Mouse (Mus musculus): Measurements from ENCODE around the gene Nudcd2.
"Not testable (repeated sequence)": the region's sequence is repeated elsewhere in the genome, so short reads cannot be mapped to it uniquely, and the experiment has no call there.

Gene Nudcd2

DNA sequence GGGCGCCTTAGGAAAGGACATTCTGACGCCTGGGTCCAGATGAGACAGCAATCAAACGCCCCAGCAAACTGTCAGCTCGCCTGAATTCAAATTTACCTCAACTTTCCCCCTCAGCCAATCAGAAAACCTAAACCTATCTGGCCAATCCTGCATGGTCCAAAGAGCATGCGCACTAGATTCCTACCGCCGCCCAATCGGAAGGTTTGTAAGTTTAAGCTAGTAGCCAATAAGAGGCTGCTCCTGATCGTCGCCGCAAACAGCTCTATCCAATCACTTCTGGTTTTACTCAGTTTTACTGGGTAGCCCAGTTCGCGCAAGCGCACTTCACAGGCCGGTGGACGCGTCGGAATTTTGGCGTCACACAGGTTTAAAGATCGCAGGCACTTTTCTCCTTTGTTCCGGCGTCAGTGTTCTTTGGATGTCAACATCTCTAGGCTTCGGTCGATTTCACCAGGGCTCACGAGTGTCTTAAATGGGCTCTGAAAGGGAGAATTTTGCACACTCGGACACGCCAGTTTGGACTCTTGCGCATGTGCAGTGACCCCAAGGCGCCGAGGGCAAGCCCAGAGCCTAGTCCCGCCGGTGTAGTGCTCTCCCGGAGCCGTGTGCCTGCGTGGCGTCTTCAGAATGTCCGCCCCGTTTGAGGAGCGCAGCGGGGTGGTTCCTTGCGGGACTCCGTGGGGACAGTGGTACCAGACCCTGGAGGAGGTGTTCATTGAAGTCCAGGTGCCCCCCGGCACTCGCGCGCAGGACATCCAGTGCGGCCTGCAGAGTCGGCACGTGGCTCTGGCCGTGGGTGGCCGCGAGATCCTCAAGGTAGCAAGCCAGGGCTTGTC, at the start of gene Nudcd2, which contains the start of gene Hmmr:
Gene Nudcd2, plus strand, starts transcription at position 329 of the 836 bp plus-strand sequence.
Gene Hmmr, minus strand, starts transcription at position 84 of the 836 bp plus-strand sequence.
- peak; percentile 96 for DNase-seq

DNA sequence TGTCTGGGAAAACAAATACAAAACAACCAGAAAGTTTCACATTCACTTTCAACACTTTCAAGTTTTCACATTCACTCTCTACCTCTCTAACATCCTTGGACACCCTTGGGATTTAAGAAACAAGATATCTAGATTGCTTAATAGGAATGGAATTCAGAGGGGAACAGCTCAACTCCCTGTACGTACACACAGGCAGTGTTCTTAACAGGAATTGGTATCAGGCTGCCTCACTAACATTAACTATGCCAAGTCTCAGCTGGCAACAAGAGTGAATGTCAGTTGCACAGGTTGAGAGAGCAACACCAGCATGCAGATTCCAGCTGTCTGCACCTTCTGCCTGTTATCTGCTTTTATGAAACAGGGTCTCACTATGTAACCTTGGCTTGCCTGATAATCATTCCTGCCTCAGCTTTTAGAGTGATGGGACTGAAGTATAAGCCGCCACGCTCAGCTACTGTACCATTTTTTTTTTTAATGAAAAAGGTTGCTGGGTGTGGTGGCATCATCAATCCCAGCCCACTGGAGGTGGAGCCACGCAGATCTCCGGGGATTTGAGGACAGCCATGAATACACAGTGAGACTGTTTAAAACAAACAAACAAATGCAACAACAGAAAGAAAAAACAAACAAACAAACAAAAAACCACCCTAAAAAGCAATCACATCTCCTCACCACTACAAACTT, 42.9 kb upstream of the Nudcd2 start:
- DNase-seq, result no peak

DNA sequence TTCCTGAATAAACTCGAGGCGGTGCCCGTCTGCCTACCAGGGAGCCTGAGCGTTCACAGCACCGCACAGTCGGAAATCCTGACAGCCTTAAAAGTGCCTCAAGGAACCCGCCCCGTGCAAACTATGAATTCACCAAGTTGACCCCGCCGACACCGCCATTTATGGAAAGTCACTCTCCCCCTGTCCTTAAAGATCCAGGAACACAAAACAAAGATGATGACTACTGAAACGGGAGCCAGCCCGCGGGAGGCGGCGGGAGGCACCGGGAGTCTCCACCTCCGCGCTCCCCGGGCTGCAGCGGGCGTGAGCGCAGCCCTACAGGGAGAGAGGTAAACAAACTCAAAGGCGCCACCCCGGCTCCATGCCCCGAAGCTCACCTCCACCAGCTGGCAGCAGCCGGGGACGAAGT, 41.4 kb upstream of the Nudcd2 start:
- DNase-seq, result no peak

DNA sequence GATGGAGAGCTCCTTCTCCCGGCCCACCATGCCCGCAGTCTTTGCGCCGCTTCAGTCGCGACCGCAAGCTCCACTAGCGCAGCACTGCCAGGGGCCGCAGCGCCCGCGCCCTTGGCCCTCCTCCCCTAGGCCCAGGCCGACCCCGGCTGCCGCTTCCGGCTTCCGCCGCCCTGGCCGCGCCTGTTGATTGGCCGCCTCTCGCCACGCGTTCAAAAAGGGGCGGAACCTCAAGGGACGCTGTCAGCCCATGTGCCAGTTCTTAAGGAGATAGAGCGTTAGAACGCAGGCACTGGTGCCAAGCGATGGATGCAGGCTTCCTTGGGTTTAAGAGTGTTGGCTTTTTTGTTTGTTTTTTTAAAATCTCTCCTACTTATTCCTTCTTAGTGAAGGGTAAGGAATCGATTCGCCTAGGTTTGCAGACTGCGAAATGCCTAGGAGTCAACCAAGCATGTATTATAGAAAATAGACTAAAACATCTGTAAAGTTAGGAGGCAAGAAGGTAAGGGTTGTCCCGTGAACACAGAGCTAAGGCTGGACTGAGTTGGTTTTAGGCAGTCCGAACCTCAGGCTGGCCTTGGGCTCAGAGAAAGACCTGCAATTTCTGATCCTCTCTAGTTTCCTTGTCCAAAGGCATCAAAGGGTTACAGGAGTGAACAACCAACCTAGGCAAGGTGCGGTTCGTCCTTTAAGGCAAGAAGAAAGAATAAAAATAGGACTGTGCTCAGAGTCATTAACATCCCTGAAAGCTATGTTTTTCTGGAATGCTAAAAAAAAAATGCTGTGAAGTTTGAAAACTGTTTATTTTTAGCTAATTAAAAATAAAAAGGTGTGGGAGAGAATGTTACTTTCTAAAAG, 40.7 kb upstream of the Nudcd2 start:
- peak; percentile 96 for DNase-seq

DNA sequence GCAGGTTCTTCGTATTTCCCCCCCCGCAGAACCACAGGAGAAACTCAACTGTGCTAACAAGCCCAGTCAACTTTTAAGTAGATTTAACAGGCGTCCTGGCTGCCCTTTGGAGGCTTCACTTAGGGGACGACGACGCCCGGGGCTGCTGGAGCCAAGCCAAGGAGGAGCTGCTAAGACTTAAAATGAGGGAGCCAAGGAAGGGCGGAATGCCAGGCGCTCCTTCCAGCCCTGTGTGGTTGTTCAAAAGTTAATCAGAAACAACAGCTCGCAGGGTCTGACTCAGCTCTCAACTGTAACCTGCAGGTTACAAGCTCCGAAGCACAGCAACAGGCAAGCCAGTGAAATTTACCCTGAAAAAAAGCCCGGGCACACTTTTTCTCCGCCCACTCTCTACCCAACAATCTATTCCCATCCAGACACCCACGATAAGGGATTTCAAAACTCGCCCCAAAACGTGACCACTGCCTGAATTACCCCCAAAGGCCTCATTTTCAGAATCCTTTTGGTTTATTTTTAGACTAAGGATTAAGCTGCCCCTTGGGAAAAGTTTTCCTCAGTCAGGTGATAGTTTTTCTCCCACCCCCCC, 40.0 kb upstream of the Nudcd2 start:
- DNase-seq, result peak; percentile 65

DNA sequence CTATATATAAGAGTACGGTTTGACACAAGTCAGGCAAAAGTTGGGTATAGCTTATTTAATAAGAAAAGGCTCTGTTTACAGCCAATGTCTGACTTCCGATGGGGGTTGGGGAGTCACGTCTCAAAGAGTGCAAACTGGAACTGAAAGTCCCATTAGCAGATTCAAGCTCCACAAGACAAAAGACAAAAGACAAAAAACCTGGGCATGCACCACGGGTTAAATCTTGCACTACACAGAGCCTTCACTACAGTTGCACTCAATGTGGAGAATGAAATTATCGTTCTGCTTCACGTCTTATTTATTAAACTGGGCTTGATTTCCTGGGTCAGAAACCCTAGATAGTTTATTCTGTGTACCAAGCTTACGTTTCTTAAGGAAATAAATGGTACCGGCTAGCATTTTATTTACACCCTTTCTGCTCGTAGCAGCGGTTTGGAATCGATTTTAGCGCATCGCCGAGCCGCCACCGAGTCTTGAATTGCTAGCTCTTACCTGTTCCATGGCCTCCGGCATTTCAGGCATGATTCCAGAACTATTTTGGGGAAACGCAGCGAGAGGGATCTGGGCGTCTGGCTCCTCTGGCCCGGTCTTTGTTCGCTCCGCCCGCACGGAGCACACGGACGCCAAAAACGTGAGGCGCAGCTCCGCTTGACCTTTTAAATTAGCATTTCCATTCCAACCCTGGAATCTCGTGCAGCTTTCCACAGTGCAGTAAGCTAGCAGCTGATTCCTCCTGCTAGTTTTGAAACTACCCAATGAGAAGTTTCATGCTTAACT, 39.0 kb upstream of the Nudcd2 start:
- DNase-seq, result peak; percentile 88

DNA sequence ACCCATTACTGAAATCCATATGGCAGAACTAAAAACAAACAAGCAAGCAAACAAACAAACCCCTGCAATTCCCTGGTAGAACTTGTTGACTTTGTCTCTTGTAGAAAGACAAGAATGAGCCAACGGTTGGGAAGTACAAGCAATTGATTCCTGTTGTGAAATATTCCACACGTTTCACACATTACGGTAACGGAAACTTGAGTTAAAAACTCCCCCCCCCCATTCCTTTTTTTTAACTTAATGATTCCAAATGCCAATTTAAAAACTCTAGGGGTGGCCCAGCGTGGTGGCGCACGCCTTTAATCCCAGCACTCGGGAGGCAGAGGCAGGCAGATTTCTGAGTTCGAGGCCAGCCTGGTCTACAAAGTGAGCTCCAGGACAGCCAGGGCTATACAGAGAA, 38.4 kb upstream of the Nudcd2 start, which contains the start of gene Mat2b:
Gene Mat2b, minus strand, starts transcription at position 101 of the 400 bp plus-strand sequence.
- DNase-seq, result no peak

DNA sequence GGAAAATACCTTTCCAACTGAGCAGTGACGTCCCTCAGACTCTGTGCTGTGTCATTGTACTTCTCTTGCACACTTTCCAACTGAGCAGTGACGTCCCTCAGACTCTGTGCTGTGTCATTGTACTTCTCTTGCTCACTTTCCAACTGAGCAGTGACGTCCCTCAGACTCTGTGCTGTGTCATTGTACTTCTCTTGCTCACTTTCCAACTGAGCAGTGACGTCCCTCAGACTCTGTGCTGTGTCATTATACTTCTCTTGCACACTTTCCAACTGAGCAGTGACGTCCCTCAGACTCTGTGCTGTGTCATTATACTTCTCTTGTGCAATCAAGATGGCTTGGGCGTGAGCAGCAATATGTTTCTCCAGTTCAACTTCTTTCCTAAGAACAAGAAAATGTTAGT, 23.6 kb upstream of the Nudcd2 start:
- not testable (repeated sequence) for DNase-seq

DNA sequence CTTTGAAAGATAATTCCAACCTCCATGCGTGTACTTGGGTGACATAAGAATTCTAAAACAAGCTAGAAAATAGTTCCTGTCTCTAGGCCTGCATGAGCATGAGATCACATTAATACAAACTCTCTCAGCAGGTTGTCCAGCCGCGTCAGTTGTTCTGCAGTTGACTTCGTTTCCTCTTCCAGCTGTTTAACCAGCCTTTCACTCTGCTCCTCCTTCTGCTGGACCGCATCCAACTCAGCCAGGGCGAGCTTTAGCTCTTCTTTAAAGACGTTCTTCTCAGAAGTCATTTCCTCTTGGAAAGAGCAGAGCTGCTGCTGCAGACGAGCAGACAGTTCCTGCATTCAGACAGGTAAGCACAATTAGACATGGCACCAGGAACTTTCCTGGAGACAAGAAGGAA, 19.6 kb upstream of the Nudcd2 start:
- no peak for DNase-seq

DNA sequence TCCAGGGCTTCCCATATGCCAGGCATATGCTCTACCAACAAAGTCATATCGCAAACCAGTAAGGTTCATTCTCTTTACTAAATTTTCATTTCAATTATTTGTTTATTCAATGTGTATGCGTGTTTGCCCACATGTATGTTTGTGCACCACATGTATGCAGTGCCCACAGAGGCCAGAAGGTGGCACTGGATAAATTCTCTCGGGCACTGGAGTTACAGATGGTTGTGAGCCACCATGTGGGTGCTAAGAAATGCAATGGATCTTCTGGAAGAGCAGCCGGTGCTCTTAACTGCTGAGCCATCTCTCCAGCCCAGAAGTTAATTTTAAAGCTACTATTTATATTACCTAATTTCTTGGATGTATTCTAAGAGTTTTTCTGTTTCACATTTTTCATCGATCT, 17.9 kb upstream of the Nudcd2 start:
- peak; percentile 4 for DNase-seq

DNA sequence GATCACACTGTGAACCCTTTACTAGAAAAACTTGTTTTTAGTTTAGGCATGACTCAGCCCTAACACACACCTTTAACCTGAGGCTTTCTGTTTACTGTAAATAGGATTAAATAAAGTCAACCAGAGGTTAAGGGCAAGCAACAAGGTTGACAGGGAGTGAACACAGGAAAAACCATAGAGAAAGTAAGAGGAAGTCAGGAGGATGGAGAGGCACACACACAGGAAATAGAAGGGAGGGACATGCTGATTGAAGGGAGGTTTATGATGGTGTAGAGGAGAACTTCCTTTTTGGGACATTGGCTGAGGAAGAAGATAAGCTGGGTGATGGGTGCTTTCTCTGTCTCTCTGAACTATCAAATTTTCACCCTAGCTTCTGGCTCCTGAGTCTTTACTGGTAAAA, 15.1 kb upstream of the Nudcd2 start:
- DNase-seq, result no peak

DNA sequence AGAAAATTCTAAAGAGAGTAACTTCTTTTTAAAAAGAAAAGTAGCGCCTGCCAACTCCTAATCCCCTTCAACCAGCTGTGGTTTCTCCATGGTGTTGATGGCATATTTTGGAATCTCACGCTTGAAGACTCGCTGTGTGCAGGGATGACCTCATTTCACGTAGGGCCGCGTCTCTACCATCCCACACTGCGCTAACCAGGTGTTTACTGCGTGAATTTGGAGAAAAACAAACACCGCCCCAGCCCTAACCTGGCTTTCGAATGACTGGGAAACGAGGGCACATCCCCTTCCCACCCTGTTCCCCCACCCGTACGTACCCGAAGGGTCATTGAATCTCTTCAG, 499 bp upstream of the Nudcd2 start:
- no peak for DNase-seq

DNA sequence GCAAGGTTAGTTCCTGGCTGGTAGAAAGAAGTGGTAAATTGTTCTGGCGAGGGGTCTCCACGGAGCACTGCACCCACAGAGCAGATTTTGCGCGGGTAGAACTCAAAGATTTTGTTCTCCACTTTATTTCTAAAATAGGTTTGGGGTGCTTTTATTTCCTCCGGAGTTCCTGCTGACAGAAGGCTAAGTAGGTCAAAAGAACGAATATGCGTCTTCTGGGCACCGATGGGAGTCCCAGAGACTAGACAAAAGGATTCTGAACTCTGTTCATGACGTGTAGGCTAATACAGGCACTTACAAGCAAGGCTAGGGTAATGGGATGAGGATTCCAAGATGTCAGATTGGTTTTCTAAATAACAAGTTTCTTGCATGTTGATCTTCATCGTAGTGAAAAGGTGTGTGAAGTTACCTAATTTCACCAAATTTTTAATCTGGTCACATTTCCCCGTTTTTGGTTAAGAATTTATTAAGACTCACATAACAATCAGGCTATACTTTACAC, 835 bp downstream of the Nudcd2 start:
- DNase-seq, result no peak

DNA sequence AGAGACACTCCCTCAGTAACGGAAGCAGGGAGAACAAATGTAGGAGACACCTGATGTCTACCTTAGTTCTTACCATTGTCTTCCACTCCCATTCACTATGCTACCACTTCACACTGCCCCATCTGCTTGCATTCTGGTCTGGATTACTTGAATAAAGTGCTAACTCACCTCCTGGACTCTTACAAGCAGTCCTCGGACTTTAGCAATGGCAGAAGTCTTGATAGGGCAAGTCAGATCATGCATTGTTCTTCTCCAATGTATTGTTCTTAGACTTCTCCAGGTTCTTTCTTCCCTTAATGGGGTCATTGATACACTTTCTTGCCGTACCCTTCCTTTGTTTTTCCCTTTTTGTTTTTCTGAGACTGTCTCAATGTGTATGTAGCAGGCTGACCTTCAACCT, 3.9 kb downstream of the Nudcd2 start:
- no peak for DNase-seq

DNA sequence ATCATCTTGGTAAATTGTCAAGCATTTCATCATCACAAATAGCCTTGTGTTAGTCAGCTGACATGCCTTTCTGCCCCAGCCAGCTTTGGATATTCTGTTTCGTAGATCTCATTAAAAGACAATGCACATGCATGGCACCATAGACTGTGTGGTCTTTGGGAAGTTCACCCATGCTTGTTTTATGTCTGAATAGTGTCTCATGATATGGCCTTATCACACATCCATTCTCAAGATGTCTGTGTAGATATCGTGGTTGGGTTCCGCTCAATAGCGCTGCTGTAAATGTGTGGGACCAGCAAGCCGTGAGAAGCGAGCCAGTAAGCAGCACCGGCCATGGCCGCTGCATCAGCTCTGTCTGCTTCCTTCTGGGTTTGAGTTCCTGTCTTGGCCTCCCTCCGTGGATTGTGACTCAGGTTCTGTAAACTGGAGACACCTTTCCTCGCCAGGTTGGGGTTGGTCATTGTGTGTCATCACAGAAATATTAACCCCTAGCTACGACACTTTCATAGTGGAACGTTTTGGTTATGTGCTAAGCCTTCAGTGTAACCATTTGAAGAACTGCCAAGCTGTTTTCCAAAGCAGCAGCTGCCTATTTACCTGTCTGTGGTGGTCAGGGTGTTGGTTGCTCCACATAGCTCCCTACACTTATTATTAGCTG, 8.3 kb downstream of the Nudcd2 start:
- DNase-seq, result no peak

DNA sequence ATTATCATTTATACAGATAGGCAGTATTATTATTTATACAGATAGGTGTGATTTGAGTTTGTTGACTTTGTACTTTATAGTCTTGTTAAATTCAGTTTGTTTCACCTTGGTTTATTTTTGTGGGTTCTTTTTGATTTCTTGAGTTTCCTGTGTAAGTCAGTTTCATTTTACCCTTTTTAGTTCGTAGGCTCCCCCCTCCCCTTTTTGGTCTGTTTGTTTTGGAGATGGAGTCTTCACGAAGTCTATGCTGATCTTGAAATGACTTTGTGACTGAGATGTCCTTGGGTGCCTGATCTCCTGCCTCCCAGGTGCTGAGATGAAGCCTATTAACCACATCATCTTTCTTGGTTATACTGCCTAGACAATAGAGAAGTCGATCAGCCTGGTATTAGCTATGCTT, 10.9 kb downstream of the Nudcd2 start:
- no peak for DNase-seq

DNA sequence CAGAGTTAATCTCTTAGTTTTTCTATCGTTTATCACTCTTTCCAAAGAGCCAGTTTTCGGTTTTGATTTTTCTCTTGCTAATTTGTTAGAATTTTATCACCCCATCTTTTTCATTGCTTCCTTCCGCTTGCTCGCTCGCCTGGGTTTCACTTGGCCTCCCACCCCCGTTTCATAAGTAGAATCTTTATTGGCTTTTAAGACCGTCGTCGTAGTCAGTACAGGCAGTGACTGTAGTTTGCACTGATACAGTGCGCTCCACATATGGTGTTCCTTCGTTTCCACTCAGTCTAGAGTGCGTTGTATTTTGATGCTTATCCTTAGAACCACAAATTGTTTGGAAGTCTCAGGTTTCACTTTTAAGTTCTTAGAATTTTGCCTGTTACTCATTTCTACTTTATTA, 12.9 kb downstream of the Nudcd2 start:
- DNase-seq, result no peak

DNA sequence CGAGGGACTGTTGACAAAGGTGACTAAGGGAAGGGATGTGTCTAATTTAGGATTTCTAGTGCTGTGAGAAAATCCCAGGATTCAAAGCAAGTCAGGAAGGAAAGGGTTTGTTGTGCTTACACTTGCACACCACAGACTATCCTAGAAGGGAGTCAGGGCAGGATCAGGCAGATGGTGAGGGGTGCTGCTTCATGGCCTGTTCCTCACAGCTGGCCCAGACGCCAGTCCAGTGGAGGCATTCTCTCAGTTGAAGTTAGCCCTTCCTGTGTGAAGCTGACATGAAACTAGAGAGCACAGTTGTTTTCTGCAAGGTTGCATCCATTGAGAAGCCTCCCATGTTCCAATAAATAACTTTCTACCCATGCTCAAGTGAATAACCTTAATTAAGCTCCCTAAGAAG, 14.2 kb downstream of the Nudcd2 start:
- no peak for DNase-seq

DNA sequence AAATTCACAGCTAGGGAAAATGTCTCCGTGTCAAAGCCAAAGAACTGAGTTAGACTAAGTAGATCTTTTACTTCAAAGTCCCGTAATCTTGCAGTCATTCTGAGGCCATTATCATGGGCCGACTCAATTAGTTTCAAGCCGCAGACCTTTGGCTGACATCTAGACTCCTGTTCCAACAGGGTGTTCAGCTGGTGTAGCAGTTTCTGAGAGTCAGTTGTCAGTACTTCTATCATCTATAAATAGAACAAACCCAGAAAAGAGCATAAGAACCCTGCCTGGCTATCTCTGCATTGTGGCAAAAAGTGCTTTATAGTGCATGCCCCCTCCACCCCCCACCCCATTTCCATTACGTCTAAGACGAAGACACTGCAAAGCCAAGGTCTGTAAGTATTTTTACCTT, 20.4 kb downstream of the Nudcd2 start:
- no peak for DNase-seq

DNA sequence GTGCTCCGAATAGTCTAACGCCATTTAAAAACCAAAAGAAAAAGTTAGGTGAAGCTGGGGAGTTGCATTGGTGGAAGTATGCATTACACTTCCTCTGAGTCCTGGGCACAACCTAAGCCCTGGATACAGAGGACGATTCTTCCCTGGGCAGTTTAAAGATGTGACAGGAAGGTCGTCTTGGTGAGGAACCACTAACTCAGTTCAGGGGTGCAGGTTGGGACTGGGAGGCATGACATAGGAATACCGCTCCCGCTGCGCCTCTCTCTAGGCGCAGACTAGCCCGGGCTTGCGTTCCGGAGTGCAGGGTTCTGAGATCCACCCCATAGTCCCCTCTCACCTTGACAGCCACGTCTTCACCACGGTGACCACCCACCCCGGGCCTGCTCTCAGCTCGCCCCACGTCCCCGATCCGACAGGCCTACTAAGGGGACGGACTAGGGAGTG, 21.2 kb downstream of the Nudcd2 start:
- DNase-seq, result no peak

DNA sequence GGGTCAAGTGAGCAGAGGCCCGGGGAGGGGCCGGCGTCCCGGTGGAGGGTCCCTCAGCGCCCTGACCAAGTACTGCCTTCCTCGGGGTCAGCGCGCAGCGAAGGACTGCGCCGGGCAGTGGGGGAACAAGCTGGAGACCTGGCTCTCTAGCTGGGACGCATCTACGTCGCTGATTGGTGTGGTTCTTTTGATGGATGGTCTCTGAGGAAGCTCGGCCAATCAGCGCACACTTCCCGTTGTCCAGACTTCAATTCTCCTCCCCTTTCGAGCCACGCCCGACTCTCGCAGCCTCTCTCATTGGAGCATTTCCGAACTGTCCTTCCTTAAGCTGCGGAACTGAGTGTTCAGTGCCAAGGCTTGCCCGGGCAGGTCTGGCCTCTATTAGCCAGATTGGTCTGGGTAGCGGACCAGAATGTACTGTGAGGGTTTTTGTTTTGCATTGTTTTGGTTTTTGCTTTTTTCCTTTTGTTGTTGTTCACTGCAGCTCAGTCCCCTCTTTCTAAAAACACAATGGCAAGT, 21.7 kb downstream of the Nudcd2 start, which contains the start of gene Ccng1:
Gene Ccng1, minus strand, starts transcription at position 203 of the 519 bp plus-strand sequence.
- DNase-seq, result peak; percentile 94

Measured in embryo, embryonic 11 days (tissue).